Mouse (Mus musculus) Patski (cell line): ENCODE data around the gene Fbxo22. TPM values are rescaled to one million over a fixed set of nuclear protein-coding genes. Genes with fewer than 3 reads are reported as not detected.

ENCODE experiments used
- ATAC-seq: fragments of 100-300 bp; one replicate; pipeline ENCODE4 v1.8.0; 2021
- CTCF ChIA-PET: fragments of 350-600 bp; sonication (Branson Sonifier 250); formaldehyde crosslinking; loops from one replicate; lab custom pipeline; 2022; ENCODE audit warnings: inconsistent platforms; lab: Charles Lee
- POLR2A ChIA-PET: fragments of 350-600 bp; sonication (Branson Sonifier 250); formaldehyde crosslinking; loops from one replicate; lab custom pipeline; 2022; ENCODE audit warnings: antibody characterized with exemption, inconsistent platforms; lab: Charles Lee
- DNase-seq: peaks from one replicate; pipeline ENCODE4 v3.0.0-alpha.2; 2011; ENCODE audit warnings: low read depth, low spot score
- H3K27me3 ChIP-seq: fragments of 371-371 bp; one replicate; pipeline ENCODE4 v1.5.1; 2021
- CTCF ChIP-seq: fragments of 100-300 bp; IDR thresholded peaks from one replicate; pipeline ENCODE4 v1.5.1; 2021
- in situ Hi-C: fragments of 300-500 bp; cut with MboI; formaldehyde crosslinking; loops from 3 replicates; pipeline ENCODE4 v1.11.1; 2018; ENCODE audit warnings: low pct_unique_long_range_greater_than_20kb, mixed read lengths
- polyA plus RNA-seq: library from polyadenylated mRNA; unstranded; gene quantifications from one replicate; pipeline ENCODE4 v1.2.3, GENCODE M21; 2021

The Fbxo22 gene
- polyA plus RNA-seq, 1 experiment from 2014 or later, result 76.0 TPM

- DNase-seq, result no peak
- POLR2A ChIA-PET, result interaction anchor here (0.7 kb wide), 1 partner anchor 9 kb away, joined by 3 read pairs; no protein-coding TSS in a partner anchor
- no peak for ATAC-seq
- TF ChIP-seq CTCF, result no peak
- H3K27me3 ChIP-seq, result no peaks in the 10 kb centered on the region
- in situ Hi-C loops, result no loop called here
- CTCF ChIA-PET, result no interaction called here
These were observed 65.2 kb downstream of the Fbxo22 start for GRCm38 (mm10) chr9:55273906-55274305.

Other genes with a start within 250 kb of the Fbxo22 start
- gene Chrna5, start 228.0 kb upstream of the Fbxo22 start, polyA plus RNA-seq, result 0.06 TPM
- 0.03 TPM for gene Chrna3, start 182.4 kb upstream of the Fbxo22 start, polyA plus RNA-seq
- gene Chrnb4, start 160.1 kb upstream of the Fbxo22 start, polyA plus RNA-seq, result 0.05 TPM
- gene Ube2q2, start 60.1 kb upstream of the Fbxo22 start, polyA plus RNA-seq, result 33.9 TPM
- 2.1 TPM for gene Nrg4, start 117.9 kb downstream of the Fbxo22 start, polyA plus RNA-seq
- gene Tmem266, start 118.0 kb downstream of the Fbxo22 start, polyA plus RNA-seq, result 1.3 TPM